Mouse (Mus musculus): ENCODE measurements around the gene Agpat4.

The Agpat4 gene

DNA sequence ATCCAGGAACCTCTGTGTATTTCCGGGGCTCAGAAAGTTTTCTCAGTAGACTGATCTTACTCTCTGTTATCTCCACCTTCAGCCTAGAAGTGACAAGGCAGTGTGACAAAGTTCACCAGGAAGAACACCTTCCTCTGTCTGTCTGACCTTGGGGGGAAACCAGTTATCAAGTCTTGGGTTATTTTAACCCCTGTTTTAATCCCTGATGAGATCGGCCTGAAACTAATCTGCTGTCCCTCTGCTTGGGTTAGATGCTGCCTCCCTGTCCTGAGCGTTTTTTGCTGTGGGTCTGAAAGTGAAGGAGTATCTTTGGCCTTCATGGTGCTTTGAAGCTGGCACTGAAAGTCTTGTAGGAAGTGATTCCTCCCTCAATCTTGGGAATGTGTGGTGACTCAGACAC, 4.7 kb downstream of the Agpat4 start:
- DNase-seq, result no peak

DNA sequence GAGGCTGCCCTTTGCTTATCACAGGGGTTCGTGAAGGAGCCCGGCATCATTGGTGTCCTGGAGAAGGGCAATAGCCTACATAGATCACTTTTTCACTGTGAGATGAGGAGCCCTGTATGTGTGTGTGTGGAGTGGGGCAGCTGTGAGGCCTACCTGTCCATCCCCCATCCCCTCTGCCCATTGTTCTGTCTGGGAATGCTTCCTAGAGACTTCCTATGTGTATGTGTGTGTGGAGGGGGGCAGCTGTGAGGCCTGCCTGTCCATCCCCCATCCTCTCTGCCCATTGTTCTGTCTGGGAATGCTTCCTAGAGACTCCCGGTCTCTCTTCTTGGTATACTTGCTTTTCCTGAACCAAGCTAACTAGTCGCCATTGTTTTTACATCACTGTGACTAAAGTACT, 8.6 kb downstream of the Agpat4 start:
- no peak for DNase-seq

DNA sequence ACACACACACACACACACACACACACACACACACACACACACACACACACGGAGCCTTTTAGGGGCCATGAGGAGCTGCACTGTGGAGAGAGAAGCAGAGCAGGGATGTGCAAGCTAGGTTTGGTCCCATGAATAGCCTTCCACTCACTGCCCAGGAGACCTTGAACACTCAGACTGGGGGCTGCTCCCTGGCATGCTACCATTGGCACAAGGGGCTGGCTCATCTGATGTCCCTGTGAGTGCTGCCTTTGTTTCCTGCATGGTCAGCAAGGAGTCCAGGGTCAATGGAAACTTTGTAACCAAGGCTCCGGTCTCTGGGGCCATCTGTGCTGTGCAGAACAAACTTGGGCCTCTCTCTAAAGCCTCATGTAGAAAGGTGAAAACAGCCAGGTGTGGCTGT, 10.5 kb downstream of the Agpat4 start:
- no peak for DNase-seq

DNA sequence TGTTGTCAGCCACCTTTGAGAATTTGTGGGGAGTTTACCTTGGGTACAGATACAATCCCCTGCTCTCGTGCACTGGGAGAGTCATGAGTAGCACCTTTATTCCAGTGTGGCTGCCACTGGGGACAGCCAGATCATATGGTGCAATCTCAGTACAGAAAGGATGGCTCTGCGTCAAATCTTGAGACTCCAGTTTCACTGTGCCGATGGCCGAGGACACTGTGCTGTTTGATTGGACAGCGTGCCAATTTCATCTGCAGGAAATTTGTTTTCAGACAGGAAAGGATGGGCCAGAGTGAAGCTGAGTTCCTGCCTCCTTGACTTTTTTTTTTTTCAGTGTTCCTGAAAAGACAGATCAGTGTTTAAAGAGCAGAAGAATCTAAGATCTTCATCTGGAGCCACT, 12.7 kb downstream of the Agpat4 start:
- DNase-seq, result no peak

DNA sequence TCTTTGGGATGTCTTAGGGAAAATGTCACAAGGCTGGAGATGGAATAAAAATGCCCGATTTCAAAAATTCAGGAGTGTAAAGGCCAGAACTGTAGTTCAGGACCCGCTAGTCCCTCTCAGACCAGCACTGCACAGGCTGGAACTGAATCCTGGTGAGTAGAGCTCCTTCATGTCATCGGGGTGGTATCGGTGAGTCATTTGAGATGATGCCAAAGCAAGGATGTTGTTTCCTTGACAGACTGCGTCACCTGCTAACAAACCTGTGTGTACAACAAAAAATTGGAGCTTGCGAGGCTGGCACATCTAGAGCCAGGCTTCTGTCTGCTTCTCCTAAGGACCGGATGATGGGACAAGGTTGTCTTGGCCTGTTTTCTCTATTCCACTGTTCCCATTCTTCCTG, 13.1 kb downstream of the Agpat4 start:
- peak; percentile 35 to 45 for DNase-seq

DNA sequence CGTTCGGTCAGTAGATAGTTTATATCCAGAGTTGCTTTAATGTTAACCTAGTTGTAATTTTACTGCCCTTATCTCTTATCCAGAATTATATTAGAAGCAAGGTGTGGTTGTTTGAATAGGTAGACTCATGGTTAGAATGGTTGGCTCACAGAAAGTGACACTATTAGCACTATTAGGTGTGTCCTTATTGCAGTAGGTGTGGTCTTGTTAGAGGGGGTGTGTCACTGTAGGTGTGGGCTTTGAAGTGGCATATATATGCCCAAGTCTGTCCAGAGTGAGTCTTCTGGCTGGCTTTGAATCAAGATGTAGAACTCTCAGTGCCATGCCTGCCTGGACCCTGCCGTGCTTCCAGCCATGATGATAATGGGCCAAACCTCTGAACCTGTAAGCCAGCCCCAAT, 14.4 kb downstream of the Agpat4 start:
- DNase-seq, result no peak

DNA sequence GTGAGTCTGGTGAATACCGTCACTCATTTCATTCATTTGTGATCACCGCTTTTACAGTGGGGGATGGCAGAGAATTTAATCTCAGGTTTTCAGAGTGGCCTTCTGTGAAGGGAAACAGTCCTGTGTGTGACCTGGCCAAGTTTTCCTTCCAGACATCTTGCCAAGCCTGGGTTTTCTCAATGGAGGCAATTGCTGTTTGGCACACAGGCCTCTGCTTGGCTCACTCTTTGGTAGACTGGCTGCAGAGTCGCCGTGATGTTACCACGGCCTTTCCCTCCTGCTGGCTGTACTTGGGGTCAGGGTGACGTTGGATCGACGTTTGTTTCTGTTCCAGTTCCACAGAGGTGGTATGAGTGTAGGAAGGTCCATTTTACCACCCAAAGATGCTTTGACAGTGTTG, 15.5 kb downstream of the Agpat4 start:
- peak; percentile 45 to 59 for DNase-seq

DNA sequence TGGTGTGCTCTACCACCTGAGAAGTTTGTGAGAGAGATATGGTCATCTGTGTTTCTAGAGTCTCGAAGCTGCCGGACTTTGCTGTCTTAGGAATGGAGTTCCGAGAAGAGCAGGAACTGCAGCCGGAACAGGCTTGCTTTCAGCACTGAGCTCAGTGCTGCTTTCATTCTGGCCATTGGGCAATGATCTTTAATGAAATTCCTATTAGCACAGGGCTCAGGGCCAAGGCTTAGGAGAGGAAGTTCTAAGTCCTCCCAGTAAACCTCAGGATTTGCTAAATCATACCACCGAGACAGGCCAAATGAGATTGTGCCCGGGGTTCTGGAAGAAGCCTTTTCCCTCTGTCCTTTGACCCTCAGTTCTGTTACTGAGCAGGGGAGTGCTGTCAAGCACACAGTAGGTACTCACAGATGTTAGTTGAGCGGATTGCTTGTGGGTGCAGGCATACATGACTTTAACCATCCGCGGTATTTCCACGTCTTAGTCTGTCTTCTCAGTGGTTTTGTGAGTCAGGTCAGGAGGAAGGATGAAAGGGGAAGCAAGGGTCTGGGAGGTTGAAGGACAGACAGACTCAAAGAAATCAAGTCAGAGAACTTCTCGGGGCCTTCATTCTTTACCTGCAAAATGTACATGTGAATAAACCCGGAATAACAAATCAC, 16.6 kb downstream of the Agpat4 start:
- DNase-seq, result no peak

DNA sequence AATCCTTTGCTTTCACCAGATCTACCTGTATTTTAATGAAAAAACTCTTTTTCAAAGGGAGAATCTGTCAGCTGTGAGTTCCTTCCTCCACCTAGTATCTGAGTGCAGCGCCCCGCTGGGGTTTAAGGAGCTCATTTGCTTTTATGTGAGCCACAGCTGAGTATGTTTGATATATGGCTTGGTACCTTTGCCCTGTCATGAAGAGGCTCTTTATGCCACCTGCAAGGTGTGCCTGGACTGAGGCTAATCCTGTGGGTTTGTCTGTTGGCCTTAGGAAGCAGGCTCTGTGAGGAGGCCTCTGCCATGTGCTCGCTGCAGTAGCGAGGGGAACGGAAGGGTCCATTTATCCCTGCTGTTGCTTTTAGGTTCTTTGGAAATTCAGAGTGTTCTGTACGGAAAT, 19.9 kb downstream of the Agpat4 start:
- DNase-seq, result no peak

DNA sequence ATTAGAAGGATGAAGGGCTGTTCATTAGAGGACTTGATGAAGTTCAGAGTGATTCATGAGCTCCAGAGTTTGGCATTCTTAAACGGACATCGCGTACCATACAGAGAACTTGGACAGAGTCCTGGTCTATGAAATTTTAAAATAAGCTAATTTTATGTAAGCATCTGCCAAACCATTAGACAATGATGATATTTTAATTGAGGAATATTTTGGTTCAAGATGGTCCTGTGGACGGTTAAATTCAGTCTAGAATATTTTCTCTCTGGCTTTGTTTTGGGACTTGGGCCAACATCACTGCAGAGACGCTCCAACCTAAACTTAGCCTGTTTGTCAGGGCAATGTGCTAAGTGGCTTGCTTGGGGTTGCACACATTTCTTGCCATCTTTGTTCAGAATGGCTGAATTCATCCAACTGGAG, 25.5 kb downstream of the Agpat4 start:
- peak in 1 of 2 experiments; percentile 34 for DNase-seq

DNA sequence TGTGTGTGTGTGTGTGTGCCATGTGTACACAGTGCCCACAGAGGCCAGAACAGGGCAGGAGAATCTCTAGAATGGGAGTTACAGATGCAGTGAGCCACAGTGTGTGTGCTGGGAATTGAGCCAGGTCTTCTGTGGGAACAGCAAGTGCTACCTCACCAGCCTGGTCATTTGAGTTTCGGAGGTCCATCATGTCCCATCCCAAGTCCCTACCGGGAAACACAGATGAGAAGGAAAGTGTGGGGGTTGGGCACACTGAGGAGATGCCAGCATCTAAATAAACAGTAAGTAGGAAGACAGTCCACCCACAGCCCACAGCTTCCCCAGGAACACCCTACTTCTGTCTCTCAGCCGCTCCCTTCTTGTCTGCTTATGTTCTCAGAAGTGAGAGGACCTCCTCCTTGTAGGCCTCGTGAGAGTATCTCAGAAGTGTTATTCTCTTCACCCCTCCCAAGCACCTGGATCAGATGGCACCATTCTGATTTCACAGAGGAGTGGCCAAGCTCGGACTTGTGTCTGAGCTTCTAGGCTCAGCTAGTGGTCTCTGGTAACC, 27.7 kb downstream of the Agpat4 start:
- peak in 1 of 2 experiments; percentile 36 for DNase-seq

DNA sequence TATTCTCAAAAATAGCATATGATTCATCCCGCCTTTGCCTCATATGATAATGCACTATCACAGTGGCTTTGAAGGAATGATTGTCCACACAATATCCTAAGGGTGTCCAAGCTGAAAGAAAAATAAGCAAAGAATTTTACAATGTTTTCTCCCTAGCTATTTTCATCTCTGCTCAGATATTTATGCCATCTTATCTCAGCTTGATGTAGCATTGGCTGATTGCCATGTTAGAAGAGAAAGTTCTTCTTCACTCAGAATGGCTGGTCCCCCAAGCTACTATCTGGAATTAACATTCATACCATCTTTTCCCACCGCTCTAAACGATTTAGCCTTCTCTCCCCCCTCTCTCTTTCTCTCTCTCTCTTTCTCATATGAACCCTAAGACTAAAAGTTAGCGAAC, 29.3 kb downstream of the Agpat4 start:
- no peak for DNase-seq

DNA sequence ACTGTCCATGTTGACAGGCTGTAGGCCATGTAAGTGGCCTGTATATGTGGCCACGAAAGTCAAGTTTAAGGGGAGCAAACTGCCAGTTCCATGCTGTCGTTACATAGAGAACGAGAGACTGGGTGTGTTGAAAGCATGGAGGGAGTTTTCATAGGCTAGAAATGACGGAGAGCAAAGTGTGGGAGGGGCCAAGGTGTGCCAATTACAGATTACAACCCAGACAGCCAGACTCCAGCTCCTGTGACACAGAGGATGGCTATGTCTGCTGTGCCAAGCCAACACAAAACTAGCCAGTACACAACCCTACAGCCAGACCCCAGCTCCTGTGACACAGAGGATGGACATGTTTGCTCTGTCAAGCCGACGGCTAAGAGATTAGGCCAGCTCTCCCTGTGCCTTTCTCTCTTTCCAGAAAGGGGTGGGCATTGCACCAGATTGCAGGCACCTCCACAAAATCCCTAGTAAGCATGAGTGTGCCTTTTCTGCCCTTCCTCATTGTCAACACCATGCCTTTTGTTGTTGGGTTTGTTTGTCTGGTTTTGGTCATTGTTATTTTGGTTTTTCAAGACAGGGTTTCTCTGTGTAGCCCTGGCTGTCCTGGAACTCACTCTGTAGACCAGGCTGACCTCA, 30.8 kb downstream of the Agpat4 start:
- no peak for DNase-seq

DNA sequence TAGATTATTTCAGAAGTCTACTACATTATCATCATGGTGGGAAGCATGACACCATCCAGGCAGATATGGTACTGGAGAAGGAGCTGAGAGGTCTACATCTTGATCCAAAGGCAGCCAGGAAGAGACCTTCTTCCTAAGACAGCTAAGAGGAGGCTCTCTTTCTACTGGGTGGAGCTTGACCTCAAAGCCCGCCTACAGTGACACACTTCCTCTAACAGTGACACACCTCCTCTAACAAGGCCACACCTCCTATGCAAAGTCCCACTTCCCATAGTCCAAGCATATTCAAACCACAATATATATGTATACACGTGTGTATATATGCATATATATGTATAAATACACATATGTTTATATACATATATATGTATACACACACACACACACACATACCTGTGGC, 32.5 kb downstream of the Agpat4 start:
- DNase-seq, result no peak

DNA sequence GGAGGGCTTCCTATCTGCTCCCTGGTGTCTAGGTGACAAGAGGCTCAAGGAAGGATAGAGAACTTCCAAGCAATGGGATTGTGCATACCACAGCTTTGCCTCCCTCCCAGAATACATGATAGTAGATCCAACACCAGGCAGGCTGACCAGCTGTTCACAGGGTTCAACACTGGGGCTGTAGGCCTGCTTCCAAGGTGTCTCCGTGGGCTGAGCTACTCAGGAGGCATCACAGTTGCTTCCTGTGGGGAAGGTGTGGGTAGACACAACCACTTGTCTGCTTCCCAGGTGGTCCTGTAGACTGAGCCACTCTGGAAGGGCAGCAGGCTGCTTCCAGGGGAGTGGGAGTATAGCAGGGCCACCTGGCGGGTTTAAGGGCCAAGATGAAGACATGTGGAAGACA, 35.8 kb downstream of the Agpat4 start:
- DNase-seq, result no peak

DNA sequence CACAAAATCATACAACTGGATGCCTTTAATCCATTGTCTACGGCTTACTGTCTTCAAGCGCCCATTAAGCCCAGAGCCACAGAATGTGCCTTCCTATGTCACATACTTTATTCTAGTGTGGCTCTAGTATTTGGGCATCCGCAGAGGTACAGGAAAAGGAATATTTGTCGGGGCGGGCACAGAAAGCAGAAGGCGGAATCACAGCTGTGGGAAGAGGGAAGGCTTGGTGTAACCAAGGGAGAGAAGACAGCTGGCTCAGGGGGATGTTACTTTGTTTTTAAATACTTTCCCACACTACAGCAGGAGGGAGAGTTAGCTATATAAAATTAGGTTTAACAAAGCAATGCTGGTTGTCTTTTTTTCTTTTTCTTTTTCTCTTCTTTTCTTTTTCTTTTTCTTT, 36.7 kb downstream of the Agpat4 start:
- no peak for DNase-seq

DNA sequence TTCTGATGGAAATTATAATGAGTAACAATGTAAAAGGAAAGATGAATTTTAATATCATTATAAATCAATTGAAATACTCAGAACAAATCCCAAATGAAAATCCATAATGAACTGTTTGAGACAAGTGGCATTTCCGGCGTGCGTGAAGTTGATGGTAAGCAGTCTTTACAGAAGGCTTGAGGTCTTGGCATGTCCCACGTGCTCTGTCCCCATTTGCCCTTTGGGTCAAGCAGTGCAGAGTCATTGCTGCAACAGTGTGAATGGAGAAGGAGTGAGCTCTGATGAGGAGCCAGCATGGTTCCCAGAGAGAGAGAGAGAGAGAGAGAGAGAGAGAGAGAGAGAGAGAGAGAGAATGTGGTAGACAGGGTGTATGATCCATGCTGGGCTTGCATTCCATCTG, 37.4 kb downstream of the Agpat4 start:
- DNase-seq, result no peak

DNA sequence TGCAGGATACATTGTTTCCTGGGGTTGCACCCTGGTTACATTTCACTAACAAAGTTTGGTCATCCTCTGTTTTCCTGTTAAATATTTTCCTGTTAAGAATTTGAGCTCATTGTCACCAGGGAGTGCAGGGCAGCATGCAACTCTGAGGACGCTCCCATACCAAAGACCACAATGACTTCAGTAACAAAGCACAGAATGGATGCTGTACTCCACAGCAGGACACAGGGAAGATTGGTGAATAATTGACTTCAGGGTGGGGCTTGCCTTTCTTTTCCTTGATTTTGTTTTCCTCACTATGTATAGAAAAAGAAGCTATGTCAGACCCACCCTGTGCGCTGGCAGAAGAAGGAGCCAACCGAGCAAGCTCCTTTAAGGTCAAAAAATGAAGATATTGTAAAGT, 38.2 kb downstream of the Agpat4 start:
- DNase-seq, result no peak

DNA sequence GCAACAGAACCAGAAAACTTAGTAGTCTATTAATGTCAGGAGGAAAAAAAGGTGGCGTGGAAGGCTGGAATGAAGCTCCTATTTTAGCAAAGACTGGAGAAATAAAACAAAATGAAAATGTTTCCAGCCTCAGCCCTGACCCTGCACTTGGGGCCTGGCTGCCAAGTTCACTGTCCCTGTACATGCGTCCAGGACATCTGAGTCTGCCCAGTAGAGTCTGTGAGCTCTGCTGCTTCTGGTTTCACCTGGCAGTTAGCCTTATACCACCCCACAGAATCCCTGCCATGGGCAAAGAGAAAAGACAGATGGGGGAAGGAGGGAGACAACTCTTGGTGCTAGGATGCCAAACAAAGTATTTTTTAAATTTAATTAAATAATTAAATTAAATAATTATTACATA, 38.7 kb downstream of the Agpat4 start:
- DNase-seq, result peak in 1 of 2 experiments; percentile 42

DNA sequence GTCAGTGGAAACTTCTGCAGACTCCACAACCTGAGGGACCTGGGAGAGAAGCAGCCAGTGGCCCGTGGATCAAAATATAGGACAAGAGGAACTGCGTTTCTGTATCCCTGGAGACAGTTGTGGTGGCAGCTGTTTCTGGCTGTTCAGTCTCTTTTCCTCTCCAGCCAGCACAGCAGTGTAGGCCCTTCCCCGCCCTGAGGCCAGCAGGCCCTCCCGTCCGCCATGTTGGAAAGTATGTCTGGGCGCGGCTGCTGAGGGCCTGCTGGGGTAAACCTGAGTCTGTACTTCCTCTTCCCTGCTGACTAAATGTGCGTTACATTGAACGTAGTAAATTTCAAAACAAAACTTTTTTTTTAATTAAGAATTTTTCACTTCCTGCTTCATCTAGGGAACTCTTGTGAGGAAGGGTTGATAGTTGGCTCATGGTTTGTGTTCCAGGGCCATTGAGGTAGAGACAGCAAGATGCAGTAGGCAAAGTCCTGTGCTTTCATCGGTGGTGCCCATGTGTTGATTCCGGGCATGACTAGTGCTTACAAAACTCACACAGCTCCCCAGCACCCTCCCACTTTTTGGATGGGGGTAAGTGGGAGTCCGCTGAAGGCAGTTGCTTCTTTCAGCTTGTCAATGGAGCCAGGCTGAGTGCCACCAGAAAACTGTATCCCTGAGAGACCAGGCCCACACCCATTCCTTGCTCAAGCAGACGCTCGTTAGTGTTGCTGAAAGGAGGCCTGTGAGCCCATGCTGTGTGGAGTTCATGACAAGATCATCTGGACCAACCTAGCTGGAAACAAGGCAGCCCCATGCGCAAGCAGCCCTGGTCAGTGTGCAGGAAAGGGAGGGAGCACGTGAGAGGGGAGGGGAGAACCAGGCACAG, 40.9 kb downstream of the Agpat4 start:
- no peak for DNase-seq

DNA sequence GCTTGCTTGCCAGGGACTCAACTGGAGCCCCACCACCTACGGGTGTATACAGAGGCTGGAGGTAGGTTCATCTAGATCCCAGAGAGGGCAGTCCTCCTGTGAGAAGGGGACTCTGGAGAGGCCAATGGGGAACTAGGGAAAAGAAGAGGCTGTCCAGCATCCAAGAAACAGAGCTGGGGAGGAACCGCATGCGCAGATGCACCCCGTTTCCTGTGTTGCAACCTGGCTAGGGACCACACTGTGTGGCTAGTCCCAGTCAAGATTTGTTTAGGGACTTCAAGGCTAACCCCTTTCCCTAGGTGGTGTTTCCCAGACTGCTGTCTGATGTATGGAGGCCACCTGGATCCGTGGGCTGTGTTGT, 41.5 kb downstream of the Agpat4 start:
- DNase-seq, result no peak

DNA sequence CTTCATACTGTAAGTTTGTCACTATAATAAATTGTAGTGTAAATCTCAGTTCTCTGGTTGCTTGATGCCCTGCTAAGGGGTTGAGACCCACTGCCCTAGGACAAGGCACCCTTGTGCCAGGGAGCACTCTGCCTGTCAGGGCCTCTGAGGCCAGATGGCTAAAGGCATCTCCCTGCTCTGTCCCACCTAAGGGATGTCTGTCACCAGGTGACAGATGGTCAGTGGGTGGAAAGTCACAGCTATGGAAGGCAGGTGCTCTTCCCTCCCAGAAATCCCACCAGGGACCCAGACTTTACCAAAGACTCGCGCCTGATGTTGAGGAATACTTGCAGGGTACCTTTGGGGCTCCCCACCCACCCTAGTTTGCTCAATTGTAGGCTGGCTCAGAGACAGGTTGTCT, 42.0 kb downstream of the Agpat4 start:
- peak; percentile 53 to 55 for DNase-seq

DNA sequence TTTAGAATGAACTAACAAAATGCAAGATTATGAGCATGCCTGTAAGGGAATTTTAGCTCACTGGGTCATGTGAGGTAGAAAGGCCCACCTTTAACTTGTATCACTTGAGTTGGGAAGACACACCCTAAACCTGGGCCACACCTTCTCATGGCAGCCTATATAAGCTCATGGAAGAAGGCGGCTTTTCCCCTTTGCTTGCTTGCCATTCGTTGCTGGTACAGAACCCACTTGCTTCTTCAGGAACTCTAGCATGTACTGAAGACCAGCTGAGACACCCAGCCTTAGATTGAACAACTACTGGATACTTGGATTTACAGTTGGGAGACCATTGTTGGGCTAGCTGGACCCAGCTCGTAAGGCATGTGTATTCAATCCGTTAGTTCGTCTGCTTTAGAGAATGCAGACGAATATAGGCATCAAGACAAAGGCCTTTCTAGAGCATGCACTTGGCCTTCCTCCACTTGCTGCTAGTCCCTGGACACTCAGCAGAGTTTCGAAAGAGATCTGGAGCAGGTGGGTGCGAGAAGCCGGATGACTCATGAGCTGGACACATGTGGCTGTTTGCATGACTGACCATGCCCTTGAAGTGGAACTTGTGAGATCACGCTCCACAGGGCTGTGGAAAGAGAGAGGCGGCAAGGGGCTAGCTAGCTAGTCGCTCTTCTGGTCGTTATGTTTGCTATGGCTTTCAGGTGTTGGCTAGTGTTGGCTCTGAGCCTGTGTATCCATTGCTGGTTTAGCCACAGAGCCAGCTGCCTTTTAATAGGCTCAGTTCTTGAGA, 42.7 kb downstream of the Agpat4 start:
- DNase-seq, result no peak

All from cerebellum, postnatal 25 days (tissue).